Mouse (Mus musculus) frontal cortex, postnatal 10 days (tissue): ENCODE measurements around the gene Fbxw7.

ENCODE experiments used
- DNase-seq, 2 experiments: peaks; one replicate each; pipeline ENCODE4 v3.0.0; 2022; ENCODE audit warnings: low spot score in 2 of 2, mixed read lengths in 1 of 2

Gene Fbxw7

GRCm38 (mm10) chr3:85024817-85025705, 210.0 kb downstream of the Fbxw7 start:
- peak; percentile 28 to 65 for DNase-seq
